Mouse (Mus musculus): ENCODE data around the gene Spata3. TPM values are rescaled to one million over a fixed set of nuclear protein-coding genes. Genes with fewer than 3 reads are reported as not detected.

Spata3 gene
- polyA plus RNA-seq, 1 experiment from 2014 or later, result not detected

GRCm38 (mm10) chr1:86038191-86038951, 21.8 kb downstream of the Spata3 start:
- Histone ChIP-seq H3K4me2 (replicated peaks) (no peak overlapping the region), H3K36me3 (no peaks in the 10 kb centered on the region), H3K9me3 (peaks cover 9% of the 10 kb centered on the region; the same call in 1 of the 2 replicates), H3K27ac (no peak overlapping the region), H3K4me3 (no peak overlapping the region), H3K27me3 (peaks cover 8% of the 10 kb centered on the region), H3K4me1 (no peaks in the 10 kb centered on the region), H3K9ac (no peak overlapping the region)
- 69% methylated on average over 2 of the region's 3 CpGs for whole genome bisulfite sequencing
- ATAC-seq (ENCODE audit: insufficient number of reproducible peaks, insufficient read depth, low FRiP score, low TSS enrichment), result no peak

GRCm38 (mm10) chr1:86040131-86040530, 23.5 kb downstream of the Spata3 start:
- no peaks in the 10 kb centered on the region for H3K36me3 ChIP-seq
- H3K27ac ChIP-seq, result no peak overlapping the region
- no peak overlapping the region for H3K4me3 ChIP-seq
- no peaks in the 10 kb centered on the region for H3K4me1 ChIP-seq
- H3K9me3 ChIP-seq, result peaks cover 9% of the 10 kb centered on the region; the same call in 1 of the 2 replicates
- peaks cover 23% of the 10 kb centered on the region for H3K27me3 ChIP-seq
- no peak overlapping the region for H3K4me2 ChIP-seq (replicated peaks)
- H3K9ac ChIP-seq, result no peak overlapping the region
- 70% methylated on average over 4 of the region's 4 CpGs for WGBS
- ATAC-seq (ENCODE audit: insufficient number of reproducible peaks, insufficient read depth, low FRiP score, low TSS enrichment), result no peak

DNA sequence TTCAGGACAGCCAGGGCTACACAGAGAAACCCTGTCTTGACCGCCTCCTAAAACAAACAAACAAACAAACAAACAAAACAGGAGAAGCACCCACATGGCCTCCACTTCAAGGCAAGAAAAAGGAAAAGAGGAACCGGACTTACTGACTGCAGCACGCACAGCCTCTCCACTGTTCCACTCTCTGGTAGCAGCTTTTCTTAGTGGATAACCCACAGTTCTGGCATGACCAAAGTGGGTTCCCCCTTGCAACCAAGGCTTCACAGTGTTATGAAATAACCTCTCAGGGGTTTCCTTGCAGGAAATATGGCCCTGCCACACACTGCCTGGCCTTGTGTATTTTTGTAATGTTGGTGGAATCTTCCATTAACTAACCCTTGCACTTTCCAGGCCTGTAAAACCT, 24.2 kb downstream of the Spata3 start:
- no peak for ATAC-seq (ENCODE audit: insufficient number of reproducible peaks, insufficient read depth, low FRiP score, low TSS enrichment)
- Histone ChIP-seq H3K4me2 (replicated peaks) (no peak overlapping the region), H3K4me1 (no peaks in the 10 kb centered on the region), H3K27ac (no peak overlapping the region), H3K9ac (no peak overlapping the region), H3K9me3 (peaks cover 9% of the 10 kb centered on the region; the same call in 1 of the 2 replicates), H3K36me3 (no peaks in the 10 kb centered on the region), H3K4me3 (no peak overlapping the region), H3K27me3 (peaks cover 30% of the 10 kb centered on the region)
- 83% methylated on average over 3 of the region's 3 CpGs for WGBS

GRCm38 (mm10) chr1:86045056-86045455, 28.4 kb downstream of the Spata3 start:
- Histone ChIP-seq H3K36me3 (no peaks in the 10 kb centered on the region), H3K4me2 (replicated peaks) (no peak overlapping the region), H3K9me3 (peaks cover 9% of the 10 kb centered on the region; the same call in 1 of the 2 replicates), H3K27me3 (peaks cover 61% of the 10 kb centered on the region), H3K4me1 (peaks cover 4% of the 10 kb centered on the region; the same call in 1 of the 2 replicates), H3K9ac (no peak overlapping the region), H3K27ac (no peak overlapping the region), H3K4me3 (no peak overlapping the region)
- 56% methylated on average over 4 of the region's 4 CpGs for WGBS
- ATAC-seq (ENCODE audit: insufficient number of reproducible peaks, insufficient read depth, low FRiP score, low TSS enrichment), result no peak

- Histone ChIP-seq H3K9ac (peak within 1 kb of the TSS; percentile 53), H3K27ac (no peak within 1 kb of the TSS), H3K36me3 (no peaks in the 10 kb centered on the region), H3K27me3 (peaks cover 61% of the 10 kb centered on the region), H3K9me3 (peaks cover 9% of the 10 kb centered on the region; the same call in 1 of the 2 replicates), H3K4me1 (peaks cover 4% of the 10 kb centered on the region; the same call in 1 of the 2 replicates), H3K4me3 (peak within 1 kb of the TSS; percentile 57), H3K4me2 (replicated peaks) (peak within 1 kb of the TSS; percentile 98)
- WGBS, result under 1% methylated on average over 109 of the region's 110 CpGs
- ATAC-seq (ENCODE audit: insufficient number of reproducible peaks, insufficient read depth, low FRiP score, low TSS enrichment), result peak; percentile 68
Observed at GRCm38 (mm10) chr1:86045848-86046805, 29.5 kb downstream of the Spata3 start, which contains the start of gene 2810459M11Rik. 2810459M11Rik (plus strand) TSS chr1:86045863.

DNA sequence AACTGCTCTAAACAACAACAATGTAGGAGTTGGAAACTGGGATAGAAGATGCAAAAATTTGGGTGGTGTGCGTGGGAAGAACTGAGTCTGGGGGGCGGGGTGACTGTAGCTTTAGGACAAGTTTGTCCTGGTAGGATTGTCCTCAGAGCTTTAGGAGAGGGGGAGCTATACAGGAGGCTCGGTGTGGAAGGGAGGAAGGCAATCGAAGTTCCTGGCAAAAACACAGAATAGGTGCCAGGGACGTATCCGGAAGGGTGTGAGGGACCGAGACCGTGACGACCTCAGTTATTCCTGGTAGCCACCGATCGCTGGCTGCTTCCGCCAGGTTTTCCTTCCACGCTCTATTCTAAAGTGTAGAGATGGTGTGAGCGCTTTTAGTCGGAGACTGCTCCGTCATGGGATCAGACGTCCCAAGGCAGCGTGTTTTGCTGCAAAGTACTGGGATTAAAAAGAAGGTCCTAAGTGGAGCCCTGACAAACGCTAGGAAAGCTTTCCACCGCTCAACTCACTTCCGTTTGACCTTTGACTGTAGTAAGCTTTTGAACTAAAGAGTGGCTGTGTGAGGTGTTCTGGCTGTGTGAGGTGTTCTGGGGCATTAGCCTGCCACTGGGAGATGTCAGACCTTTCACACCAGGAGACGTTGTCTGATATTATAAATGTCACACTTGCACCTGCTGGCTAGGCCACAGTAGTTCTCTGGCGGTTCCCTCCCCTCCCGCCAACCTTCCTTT, 30.4 kb downstream of the Spata3 start:
- Histone ChIP-seq H3K36me3 (no peaks in the 10 kb centered on the region), H3K9ac (no peak overlapping the region), H3K27ac (no peak overlapping the region), H3K4me3 (peak overlapping the region; percentile 57), H3K27me3 (peaks cover 61% of the 10 kb centered on the region), H3K9me3 (peaks cover 2% of the 10 kb centered on the region; the same call in 1 of the 2 replicates), H3K4me1 (peaks cover 4% of the 10 kb centered on the region; the same call in 1 of the 2 replicates), H3K4me2 (replicated peaks) (peak overlapping the region; percentile 98)
- ATAC-seq (ENCODE audit: insufficient number of reproducible peaks, insufficient read depth, low FRiP score, low TSS enrichment), result no peak
- 5% methylated on average over 24 of the region's 24 CpGs for WGBS

DNA sequence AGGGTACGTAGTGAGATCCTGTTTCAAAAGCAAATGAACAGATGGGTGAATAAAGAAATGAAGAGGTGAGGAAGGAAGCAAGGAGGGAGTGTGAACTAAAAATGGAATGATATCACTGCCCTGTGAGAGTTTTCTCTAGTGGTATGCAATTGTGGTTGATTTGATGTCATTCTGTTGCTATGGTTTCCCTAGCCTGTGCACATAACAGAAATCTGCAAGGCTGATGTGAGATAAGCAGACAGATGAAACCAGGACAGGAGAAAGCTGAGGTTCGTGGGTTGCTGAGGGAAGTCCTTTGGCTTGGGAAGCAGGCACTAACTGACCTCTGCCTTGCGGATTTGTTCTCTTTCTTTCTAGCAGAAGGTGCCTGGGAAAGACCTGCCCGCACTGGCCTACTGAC, 31.6 kb downstream of the Spata3 start:
- 77% methylated on average over 4 of the region's 4 CpGs for WGBS
- no peak for ATAC-seq (ENCODE audit: insufficient number of reproducible peaks, insufficient read depth, low FRiP score, low TSS enrichment)
- H3K9ac ChIP-seq, result no peak overlapping the region
- H3K4me1 ChIP-seq, result peaks cover 4% of the 10 kb centered on the region; the same call in 1 of the 2 replicates
- H3K27ac ChIP-seq, result no peak overlapping the region
- H3K4me2 ChIP-seq (replicated peaks), result no peak overlapping the region
- peaks cover 58% of the 10 kb centered on the region for H3K27me3 ChIP-seq
- H3K4me3 ChIP-seq, result no peak overlapping the region
- no peaks in the 10 kb centered on the region for H3K36me3 ChIP-seq
- no peaks in the 10 kb centered on the region for H3K9me3 ChIP-seq

DNA sequence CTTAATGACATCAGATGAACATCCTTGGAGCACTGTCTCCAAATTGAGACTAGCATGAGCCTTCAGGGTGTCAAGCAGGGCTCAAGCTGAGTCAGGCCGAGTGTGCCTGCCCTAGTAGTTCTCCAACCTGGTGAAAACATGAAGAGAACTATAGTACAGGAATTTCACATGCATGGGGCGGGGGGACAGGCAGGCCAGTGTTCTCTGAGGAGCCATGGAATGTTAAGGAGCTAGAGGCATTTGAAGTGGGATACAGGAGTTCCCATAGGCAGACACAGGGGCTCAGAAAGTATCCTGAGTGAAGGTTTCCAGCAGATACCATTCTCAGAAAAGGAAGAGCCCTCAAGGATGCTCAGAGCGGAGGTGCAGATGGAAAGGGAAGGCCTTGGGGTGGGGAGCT, 32.1 kb downstream of the Spata3 start:
- ATAC-seq (ENCODE audit: insufficient number of reproducible peaks, insufficient read depth, low FRiP score, low TSS enrichment), result no peak

GRCm38 (mm10) chr1:86053198-86053921, 36.7 kb downstream of the Spata3 start:
- 83% methylated on average over 12 of the region's 12 CpGs for WGBS
- no peaks in the 10 kb centered on the region for H3K36me3 ChIP-seq

More for the DNA sequence above, 32.1 kb downstream of the Spata3 start:
- WGBS, result 77% methylated on average over 3 of the region's 3 CpGs
- Histone ChIP-seq H3K27ac (no peak overlapping the region), H3K27me3 (peaks cover 52% of the 10 kb centered on the region), H3K4me1 (peaks cover 4% of the 10 kb centered on the region; the same call in 1 of the 2 replicates), H3K4me3 (no peak overlapping the region), H3K36me3 (no peaks in the 10 kb centered on the region), H3K4me2 (replicated peaks) (no peak overlapping the region), H3K9me3 (no peaks in the 10 kb centered on the region), H3K9ac (no peak overlapping the region)

DNA sequence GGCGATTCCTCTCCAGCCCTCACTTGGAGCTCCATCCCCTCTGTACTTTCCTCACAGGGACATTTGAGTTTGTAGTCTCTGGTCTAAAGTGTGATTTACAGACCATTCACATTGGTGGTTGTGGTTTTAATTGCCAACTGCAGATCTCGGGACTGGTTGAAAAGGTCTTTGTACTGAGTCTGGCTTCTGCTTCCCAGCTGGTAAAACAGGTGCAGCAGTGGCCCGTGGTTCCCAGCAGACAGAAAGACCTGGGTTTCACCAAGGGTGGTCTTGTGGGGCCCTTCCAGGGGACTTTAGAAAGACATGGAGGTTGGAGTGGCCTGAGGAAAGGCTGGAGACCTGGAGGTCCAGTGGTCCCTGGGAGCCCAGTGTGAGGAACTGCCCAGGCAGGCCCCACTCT, 38.3 kb downstream of the Spata3 start:
- Histone ChIP-seq H3K9ac (no peak overlapping the region), H3K9me3 (no peaks in the 10 kb centered on the region), H3K4me3 (no peak overlapping the region), H3K4me1 (no peaks in the 10 kb centered on the region), H3K4me2 (replicated peaks) (no peak overlapping the region), H3K27ac (no peak overlapping the region), H3K36me3 (no peaks in the 10 kb centered on the region), H3K27me3 (no peaks in the 10 kb centered on the region)
- no peak for ATAC-seq (ENCODE audit: insufficient number of reproducible peaks, insufficient read depth, low FRiP score, low TSS enrichment)
- 49% methylated on average over 3 of the region's 3 CpGs for WGBS

More at GRCm38 (mm10) chr1:86053198-86053921, 36.7 kb downstream of the Spata3 start:
- no peak for ATAC-seq (ENCODE audit: insufficient number of reproducible peaks, insufficient read depth, low FRiP score, low TSS enrichment)
- no peaks in the 10 kb centered on the region for H3K4me1 ChIP-seq
- H3K27me3 ChIP-seq, result peaks cover 8% of the 10 kb centered on the region; the same call in 1 of the 2 replicates
- no peak overlapping the region for H3K9ac ChIP-seq
- no peak overlapping the region for H3K4me2 ChIP-seq (replicated peaks)
- no peak overlapping the region for H3K4me3 ChIP-seq
- H3K9me3 ChIP-seq, result no peaks in the 10 kb centered on the region
- H3K27ac ChIP-seq, result no peak overlapping the region

Measured in embryonic facial prominence, embryonic 12.5 days (tissue).